Mouse (Mus musculus) A20 (cell line): ENCODE measurements around the gene 4930507D05Rik.
"Not testable (repeated sequence)": the region's sequence is repeated elsewhere in the genome, so short reads cannot be mapped to it uniquely, and the experiment has no call there.

Experiments used
- DNase-seq: peaks from one replicate; pipeline ENCODE4 v3.0.0-alpha.2; 2011; ENCODE audit warnings: low read depth, low spot score

4930507D05Rik gene

DNA sequence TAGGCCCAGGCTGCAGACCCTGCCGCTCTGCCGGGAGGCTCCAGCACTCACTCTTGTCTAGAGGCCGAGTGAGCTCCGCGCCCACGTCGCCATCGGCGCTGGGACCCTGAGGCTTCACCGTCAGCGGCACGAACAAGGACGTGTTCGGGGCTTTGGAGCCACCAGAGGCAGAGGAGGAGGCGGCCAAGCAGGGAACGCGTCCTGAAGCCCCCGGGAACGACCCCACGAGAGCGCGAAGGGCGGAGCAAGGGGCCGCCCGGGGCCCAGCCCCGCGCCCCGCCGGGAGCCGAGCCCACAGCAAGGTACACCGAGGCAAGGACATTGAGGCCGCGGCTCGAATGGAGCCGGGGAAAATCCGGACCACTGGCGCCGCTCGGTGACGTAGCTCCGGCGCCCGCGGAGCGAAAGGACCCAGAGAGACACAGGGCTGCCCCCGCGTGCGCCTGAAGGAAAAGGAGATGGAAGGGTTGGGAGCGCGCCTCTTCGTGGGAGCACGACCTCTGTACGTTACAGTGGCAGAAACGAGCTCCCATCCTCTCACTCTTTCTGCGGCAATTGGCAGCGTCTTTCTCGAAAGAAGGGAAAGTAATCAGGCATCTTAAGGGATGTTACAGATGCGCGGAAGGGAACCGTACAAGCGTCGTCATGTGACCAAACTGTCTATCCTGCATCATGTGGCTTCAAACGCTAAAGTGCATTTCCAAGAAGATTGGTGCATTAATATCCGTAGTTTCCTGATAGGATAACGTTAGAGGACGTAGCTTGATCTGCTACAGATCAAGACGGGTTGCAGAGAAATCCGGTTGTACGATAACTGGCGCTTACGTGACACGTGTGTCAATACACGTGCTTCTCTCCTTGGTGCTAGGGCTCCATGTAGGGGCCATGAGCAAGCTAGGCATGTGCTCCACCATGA, at the start of gene 4930507D05Rik, which contains the start of gene Supv3l1:
Gene 4930507D05Rik, plus strand, starts transcription at position 126 of the 916 bp plus-strand sequence.
Gene Supv3l1, minus strand, starts transcription at position 375 of the 916 bp plus-strand sequence.
- peak; percentile 97 for DNase-seq

DNA sequence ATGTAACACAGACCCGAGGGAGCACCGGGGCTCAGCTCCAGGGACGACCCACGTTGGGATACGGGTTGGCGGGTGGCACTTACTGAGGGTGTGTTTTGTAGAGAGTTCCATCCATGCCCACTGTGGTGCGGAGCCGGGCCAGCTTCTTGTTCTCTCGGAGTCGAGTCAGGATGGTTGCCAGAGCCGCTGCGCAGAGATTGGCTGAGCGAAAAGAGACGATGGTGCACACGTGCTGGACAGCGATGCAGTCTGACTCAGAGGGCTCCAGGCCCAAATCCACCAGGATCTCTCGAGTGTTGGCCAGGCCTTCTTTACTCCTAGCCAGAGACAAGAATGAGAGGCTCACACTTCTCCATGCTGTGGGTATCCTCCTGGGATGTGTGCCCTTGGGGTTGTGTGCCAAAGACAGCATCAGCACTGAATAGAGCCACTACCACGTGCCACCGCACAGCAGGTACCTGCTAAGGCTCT, 47.6 kb upstream of the 4930507D05Rik start:
- DNase-seq: no peak

DNA sequence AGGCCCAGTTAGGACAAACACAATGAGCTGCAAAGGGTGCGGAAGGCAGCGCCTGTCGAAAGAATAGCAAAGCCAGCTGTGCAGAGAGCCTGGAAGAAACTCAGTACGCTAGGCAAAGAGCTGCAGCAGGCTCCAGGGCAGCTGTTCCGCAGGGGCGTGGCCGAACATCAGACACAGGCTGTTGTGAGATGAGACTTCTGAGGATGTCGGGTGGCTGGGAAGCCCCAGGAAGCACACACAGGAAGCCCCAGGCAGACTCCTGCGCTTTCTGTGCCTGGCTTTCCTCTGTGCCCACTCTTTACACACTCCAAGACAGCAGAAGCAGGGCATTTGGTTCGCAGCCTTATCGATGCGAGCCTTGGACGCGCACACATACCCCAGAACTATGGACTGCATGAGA, 44.4 kb upstream of the 4930507D05Rik start:
- DNase-seq: no peak

DNA sequence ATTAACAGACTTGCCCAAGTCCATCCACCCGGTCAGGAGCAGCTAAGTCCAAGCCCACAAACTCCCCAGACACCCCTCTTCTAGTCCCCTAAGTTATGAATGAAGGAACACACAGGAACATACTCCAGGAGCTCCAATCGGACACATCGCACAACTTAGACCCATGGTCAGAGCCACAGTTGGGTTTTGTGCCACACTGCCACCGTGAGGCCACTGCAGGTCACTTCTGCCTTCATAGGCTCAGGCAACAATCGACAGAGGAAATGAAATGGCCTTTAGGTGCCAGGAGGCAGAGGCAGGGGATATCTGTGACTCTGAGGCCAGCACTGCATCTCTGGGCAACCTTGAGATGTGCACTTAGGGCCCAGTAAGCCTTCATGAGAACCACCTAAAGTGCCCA, 38.3 kb upstream of the 4930507D05Rik start:
- DNase-seq: peak; percentile 66

DNA sequence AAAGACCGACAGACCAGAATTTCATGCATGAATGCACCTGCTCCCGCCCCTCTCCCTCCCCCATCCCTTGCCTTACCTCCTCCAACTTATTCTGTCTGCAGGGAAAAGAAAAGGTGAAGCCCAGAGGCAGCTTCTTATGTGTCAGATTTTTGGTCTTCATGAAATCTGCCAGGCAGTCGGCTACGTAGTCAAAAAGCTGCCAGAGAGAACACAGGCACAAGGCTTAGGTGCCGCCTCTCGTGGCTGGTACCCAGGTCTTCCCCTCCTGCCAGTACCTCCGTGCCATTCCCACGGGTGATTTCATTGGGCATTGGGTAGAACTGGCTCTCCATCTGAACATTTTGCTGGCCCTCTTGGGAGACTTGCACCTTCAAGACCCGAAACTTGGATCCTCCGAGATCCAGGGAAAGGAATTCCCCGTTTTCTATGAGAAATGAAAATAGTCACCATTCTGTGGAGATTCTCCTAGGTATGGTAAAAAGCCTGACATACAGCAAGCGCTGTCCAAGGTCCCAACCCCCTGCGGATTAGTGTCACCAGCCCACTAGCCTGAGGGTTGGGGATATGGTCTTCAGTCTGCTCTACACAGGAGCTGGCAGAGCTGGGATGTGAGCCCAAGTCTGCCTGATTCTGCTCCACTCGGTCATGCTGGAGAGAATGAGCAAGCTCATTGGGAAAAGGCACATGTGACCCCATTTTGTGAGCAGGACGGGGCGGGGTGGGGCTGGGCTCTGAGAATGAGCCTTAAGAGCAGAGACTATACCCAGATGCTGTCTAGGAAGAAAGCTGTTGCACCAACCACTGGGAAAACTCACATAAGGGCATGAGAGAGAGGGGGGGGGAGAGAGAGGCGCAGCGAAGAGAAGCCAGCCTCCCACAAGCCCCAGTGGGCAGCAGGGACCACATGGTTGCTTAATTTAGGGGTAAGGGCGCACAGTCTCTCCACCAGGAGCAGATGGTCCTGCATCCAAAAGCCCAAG, 37.6 kb upstream of the 4930507D05Rik start:
- no peak for DNase-seq

DNA sequence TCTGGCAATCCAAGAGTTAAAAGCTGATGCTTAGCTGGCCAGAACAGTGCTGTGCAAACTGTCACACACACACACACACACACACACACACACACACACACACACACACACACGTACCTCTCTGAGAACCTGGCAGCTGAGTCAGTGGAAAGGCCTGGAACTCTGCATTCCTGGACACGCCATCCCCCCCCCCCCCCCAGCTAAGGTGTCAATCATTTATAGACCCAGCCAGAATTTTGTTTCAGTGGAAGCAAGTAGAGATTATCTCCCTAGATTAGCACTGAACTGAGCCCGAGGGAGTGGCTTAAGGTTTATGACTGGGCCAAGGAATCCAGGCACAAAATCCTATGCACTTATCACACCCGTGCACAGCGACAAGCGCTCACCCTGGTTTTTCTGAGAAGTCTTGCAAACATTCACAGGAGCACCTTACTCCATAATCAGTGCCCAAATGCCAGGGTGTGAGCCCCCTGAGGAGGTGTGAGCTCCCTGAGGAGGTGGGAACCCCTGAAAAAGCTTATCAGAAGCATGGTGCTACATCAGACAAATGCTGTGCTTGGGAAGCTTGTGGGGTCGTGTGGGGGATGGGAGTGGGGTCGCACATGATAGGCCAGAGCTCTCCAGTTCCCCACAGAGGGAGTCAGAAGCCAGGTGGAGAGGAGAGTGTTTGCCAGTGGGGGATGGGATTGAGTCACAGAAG, 36.2 kb upstream of the 4930507D05Rik start:
- no peak for DNase-seq

DNA sequence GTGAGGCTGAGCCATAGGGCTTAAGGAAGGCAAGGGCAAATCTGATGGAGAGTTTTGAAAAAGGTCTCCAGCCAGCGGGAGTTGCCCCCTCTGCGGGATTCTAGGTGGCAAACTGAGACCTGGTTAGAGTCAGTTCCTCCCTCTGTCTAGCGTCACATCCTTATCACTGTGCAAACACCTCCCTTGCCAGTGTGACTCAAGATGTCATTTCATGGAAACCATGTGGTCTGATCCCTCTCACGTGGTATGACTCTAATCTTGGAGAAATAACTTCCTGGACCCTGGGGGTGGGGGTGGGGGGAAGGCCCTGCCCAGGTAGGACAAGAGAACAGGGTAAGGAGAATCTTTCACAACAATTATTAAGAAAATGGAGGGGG, 35.7 kb upstream of the 4930507D05Rik start:
- no peak for DNase-seq

DNA sequence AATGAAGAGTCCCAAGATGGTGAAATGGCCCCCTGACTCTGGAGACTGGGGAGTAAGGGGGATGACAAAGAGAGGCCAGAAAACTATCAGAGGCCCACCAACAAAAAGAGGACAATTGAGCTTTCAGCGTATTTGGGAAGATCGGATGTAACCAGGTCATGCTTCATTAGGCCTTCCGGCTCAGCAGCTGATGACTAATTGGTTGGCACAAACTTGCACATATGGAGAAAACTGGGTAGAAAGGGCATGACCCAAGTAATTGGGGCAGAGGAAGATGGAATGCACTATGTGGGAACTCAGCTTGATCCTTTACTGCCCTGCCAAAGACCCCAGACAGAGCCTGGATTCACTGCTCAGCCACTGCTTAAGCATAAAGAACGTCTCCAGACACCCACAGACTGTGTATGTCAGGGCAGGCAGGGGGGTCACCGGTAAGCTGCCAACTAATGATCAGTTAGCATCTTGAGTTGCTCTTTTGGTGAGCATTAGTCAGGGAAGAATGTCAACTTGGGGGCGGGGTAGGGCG, 30.4 kb upstream of the 4930507D05Rik start:
- no peak for DNase-seq

DNA sequence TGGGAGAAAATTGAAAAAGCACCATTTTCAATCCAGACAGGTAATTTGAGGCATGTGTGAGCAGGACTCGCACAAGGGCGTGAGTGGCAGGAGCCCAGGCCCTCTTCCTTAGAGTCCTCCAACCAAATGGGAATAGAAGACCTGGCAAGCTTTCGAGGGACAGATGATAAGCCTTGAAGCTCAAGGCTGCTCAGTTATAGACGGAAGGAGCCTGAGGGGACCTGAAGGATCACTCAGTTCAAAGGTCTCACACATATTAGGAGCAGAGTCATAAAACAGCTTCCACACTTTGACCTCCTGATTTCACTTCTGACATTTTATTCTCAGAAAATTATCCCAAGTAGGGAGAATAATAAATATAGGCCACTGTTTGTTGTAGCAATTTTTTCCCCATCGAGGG, 29.9 kb upstream of the 4930507D05Rik start:
- DNase-seq: no peak

DNA sequence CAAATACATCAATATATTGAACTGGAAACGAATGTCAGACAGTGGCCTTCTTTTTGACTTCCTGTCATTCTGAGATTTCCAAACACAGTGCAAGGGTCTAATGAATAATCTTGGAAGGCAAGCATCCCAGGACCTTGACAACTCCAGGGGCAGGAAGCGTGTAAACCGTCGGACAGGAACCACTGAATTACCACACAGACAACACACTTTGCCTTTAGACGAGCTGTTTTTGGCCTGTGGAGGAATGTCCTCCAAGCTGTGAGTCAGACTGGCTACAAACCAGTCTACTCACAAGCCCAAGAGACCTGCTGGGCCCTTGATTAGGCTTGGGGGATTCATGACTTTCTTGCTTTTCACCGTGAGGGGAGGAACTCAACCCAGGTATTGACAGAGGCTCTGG, 28.9 kb upstream of the 4930507D05Rik start:
- no peak for DNase-seq

DNA sequence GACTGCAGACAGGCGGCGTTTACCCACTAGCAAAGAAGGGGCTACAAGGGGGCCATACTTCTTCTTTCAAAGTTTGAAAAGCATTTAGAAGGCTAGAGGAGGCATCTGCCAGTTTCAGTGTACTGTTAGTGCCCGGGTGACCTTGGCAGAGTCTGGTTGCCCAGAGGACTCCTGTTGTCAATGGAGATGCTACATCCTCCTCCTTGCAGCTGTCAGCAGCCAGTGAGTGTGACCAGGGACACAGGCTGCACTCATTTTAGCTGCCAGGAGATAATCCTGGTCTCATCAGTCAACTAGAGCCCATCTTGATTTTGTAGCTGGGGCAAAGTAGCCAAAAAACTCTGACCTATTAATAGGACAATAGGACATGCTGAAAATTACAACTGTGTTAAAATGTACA, 28.2 kb upstream of the 4930507D05Rik start:
- no peak for DNase-seq

DNA sequence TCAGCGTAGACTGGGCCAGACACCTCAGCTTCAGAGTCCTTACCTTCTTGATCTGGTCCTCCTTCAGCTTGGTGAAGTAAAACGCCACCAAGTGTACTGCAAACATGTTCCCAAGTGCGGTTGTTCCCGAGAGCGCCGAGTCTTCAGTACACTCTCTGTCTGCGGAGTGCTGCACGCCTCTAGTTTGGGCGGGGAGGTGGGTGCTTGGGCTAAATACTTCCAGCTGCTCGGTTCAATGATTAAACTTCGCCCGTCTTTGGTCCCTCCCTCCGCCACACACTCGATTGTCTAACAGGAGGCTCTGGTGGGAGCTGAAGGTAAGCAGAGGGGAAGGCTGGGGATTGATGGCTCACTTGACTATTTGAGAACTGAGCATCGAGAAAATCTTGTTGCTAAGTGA, 27.0 kb upstream of the 4930507D05Rik start, which contains the start of gene Hkdc1:
Gene Hkdc1, minus strand, starts transcription at position 237 of the 400 bp plus-strand sequence.
- DNase-seq: no peak

DNA sequence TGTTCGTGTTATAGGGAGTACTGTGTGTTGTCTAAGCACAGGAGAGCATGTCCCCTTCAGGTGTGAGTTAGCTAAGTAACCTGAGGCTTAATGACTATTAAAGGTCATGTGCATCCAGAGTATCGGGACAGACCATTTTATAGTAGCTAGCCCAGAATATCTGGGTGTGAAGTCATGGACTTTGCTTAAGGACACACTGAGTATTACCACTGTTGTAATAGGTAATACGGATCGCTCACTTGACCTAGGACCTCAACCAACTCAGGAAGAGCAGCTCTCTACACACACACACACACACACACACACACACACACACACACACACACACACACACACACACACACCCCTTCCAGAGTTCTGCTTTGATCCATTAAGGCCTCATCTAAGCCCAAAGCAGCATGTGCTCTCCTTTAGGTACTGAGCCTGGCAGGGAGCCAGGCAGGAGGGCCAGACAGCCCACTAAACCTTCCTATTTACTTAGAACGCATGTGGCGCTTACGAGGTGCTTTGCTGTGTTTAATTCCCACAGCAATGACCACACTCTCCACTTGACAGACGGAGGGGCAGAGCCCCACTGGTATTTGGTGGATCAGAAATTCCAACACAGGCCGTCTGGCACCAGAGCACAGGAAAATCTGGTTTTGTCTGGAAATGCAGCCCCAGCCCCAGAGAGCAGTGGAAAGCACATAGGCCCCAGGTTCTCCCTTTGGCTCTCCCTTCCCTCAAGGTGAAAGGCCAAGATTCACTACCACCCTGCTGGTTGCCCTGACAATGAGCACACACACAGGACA, 24.0 kb upstream of the 4930507D05Rik start:
- DNase-seq: no peak

DNA sequence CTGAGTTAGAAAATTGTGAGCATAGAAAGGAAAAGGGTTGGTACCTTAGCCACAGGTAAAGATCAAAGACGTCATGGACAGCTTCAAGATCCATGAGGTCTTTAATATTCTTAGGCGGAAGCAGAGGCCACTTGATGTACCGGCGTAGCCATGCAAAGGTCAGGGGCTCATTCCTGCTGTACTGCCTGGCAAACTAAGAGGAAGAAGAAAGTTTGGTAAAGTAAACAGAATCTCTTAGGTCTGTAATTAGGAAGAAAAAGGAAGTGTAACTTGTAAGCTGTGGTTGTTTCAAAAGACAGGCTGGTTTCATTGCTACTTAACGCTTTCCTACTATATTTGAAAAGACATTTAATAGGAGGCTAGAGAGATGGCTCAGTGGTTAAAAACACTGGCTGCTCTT, 18.9 kb upstream of the 4930507D05Rik start:
- no peak for DNase-seq

DNA sequence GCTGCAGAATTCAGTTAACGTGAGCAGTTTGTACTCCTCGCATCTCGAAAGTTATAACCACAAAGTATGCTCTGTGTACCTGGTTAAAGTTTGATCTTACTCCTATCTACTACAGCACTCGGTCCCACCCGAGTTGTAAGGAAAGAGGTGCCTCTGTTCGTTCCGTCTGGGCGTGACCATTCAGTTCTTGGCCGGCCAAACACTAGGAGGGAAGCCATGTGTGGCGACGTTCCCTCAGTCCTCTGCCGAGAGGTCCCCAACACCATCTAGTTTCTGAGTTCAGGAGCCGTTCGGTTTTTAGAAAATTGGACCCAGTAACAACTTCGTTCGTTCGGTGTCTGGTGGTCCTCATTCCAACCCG, 971 bp downstream of the 4930507D05Rik start:
- DNase-seq: no peak

DNA sequence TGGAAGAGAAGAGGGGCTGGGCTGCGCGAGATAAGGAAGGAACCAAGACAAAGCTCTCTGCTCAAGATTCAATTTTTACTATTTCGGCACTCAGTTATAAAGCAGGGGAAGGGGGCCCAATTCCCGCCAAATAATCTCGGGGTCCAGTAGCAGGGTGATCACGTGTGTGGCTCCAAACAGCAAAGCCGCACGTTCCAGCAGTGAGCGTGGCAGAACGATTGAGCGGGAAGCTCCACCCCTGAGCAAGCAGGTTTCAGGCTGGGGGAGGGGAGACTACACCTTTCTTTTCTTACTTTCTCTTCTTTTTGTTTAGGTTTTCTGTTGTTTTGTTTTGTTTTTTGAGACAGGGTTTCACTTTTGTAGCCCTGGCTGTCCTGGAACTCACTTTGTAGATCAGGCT, 2.7 kb downstream of the 4930507D05Rik start:
- not testable (repeated sequence) for DNase-seq

DNA sequence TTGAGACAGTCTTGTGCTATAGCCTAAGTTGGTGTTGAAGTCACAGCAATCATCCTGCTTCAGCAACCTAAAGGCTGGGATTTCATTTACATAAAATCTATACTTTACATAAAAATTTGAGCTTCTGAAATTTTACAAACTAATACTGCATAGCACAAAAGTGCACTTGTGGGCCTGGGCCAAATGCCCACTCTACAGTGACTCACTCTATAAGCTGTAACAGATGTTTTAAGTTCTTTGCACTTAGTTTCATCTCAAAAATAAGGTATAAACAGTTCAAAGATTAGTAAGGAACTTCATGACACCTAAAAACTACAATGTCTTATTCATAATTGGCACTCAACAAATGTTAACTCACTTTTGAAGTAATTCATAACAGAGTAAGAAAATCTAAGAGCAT, 12.0 kb downstream of the 4930507D05Rik start:
- no peak for DNase-seq

DNA sequence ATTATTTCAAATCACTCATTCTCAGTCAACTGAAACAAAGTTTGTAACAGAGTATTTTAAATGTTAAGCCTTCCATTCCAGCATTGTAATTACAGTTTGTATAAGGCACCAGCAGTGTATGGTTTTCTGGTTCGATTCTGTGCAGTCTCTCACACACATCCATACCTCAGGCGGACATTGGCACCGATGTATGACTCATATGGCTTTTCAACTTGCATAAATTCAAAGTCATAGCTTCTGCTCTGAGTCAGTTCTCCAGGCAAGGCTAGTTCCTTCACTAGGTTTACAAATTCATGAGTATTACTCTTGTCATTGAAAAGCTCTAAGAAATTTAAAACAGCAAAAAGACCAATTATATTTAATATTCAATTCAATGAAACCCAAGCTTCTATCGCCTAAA, 20.4 kb downstream of the 4930507D05Rik start:
- no peak for DNase-seq

DNA sequence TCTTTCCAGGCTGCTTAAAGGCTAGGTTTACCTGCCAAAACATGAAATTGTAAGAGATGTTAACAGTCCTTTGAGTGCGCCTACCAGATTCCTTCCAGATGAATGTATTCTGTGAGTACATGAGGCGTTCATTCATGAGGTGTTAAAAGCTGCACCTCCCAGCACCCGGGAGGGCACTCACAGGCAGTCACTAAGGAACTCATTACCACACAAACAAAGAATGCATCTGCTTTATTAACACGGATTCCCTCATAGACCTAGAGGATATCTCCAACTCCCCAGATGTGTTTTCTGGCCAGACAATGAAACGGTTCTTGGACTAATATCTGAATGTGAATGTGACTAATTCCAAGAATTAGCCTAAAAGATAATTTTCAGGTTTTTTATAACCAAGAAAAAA, 21.8 kb downstream of the 4930507D05Rik start:
- DNase-seq: no peak

DNA sequence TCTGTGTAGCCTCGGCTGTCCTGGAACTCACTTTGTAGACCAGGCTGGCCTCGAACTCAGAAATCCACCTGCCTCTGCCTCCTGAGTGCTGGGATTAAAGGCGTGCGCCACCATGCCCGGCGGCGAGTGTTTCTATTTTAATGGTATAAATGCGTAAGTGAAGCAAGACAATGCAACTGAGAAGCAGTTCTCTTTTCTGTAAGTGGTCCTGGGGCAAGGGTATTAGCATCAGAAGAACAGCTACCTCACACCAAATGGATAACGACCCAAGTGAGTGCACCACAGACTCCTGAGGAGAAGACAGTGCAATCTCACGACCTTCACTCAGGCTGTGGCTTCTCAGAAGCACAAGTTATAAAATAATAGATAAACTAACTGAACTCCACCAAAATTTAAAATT, 25.7 kb downstream of the 4930507D05Rik start:
- DNase-seq: no peak
